Mouse (Mus musculus): ENCODE measurements around the gene Tmem253. TPM values are rescaled to one million over a fixed set of nuclear protein-coding genes. Genes with fewer than 3 reads are reported as not detected.
A peak's percentile ranks its signal among the peaks of the same experiment; 100 is the strongest.
"Not testable (repeated sequence)": the region's sequence is repeated elsewhere in the genome, so short reads cannot be mapped to it uniquely, and the experiment has no call there.

Gene Tmem253
- polyA plus RNA-seq, 1 experiment, result 0.60 TPM

DNA sequence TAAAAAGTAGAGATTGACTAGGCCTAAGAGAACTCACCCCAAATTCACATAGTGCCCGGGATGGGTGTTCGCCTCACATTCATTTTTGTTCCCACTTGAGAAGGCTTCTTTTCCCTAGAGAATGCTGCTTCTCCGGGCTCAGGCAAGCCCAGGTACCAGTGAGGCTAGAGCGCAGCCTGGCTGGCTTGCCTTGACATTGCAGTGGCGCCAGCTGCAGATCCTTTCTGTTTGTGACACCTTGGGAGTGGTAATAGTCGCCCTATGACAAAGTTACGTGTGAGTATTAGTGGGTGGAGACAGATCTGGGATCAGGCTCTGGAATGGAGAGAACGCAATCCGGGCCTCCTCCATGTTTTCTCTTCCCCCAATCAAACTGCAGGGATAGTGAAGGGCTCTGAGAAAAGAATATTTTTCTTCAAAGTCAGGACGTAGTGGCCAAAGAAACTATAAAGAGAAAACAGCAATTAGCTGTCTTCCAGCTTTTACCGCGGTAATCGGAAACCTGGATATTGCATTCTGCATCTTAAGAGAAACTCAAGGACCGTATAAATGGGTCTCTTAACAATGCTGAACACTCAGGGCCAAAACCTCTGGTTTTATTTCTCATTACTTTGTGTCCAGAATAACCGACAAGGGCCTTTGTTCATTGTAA lies 5.2 kb downstream of the Tmem253 start, which contains the start of gene Zfp219:
Gene Zfp219 (minus strand): TSS at position 248 of the 652 bp plus-strand sequence.
- peak; percentile 74 to 82 for DNase-seq (ENCODE audit: extremely low spot score in 1 of 2, low spot score in 1 of 2)

GRCm38 (mm10) chr14:52021138-52021529 lies 5.7 kb downstream of the Tmem253 start:
- no peak for DNase-seq (ENCODE audit: extremely low spot score in 1 of 2, low spot score in 1 of 2)

DNA sequence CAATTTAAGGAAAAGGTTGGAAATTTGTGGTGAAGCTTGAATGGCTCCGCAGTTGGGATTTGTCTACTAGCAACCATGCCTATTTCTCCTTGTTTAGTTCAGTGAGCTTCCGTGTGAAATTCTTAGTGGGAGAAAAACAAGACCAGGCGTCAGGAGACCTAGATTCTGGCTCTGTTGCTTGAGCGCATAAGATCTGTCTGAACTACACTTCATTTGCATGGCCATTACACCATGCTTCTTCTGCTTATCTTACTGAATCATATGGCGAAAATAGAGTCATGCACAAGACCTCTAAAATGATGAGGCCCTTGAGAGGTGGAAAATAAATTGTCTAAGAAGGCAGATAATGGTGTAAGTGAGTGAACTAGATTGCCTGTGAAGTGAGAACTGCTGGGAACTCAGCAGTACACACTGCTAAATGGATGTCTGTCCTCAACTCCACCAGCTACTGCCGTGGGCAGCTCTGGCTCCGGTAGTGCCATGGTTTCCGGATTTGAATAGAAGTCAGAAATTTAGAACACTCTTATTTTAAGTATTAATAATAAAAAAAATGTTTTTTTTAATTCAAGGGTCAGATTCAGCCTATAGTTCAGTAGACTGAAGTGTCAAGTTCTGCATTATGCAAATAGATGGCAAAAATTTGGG lies 6.2 kb downstream of the Tmem253 start:
- DNase-seq (ENCODE audit: extremely low spot score in 1 of 2, low spot score in 1 of 2), result no peak

GRCm38 (mm10) chr14:52022244-52022708 lies 6.8 kb downstream of the Tmem253 start:
- no peak for DNase-seq (ENCODE audit: extremely low spot score in 1 of 2, low spot score in 1 of 2)

DNA sequence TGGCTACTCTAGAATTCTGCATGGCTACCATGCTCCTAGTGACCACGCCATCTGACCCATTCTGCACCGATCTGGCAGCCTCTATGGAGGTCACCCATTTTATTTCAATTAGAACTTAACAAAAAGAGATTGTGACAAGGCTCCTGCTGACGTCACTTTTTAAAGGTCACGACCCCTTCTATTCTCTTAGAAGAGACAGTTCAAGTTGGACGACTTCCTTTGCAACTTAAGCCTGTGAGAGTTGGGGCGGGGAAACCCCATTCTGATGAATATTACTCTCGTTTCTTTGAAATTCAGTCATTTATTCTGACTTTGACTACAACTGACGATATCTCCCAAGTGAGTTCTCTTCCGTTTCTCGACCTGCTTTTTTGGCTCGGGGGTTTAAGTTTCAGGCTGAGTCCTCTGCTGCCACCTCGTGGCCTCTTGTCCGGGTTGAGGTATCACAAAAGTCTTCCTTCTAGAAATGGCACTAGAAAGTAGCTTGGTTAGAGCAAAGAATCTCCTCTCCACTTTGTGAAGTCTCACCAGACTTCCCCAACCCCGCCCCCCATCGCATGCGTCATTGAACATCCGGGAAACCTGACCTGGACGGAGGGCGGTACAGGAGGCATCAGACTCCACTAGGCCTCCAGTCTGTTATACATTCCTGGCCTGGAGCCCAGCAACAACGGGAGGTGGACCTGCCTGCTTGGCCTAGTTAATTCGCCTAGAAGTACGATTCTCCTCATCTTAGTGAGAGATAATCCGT lies 7.4 kb downstream of the Tmem253 start:
- DNase-seq (ENCODE audit: extremely low spot score in 1 of 2, low spot score in 1 of 2), result peak; percentile 71 to 88

- no peak for DNase-seq (ENCODE audit: extremely low spot score in 1 of 2, low spot score in 1 of 2)
Observed at GRCm38 (mm10) chr14:52024133-52024532, 8.7 kb downstream of the Tmem253 start.

- DNase-seq (ENCODE audit: extremely low spot score in 1 of 2, low spot score in 1 of 2), result no peak
Observed at GRCm38 (mm10) chr14:52026342-52026741, 10.9 kb downstream of the Tmem253 start.

DNA sequence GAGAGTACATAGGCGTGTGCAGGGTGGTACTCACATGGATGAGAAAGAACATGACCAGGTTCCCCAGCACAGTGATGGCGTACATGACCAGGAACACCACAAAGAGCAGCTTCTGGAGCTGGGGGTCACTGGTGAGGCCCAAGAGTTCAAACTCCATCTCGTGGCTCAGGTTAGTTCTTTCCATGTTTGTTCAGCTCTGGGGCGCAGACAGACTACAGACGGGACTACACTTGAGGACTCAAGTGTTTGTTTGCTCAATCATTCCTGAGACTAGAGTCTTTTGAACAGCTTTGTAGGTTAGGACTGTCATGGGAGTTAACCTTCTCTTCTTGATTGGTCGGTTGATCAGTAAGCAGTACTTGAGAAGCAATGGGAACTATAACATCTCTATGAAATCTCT lies 20.5 kb downstream of the Tmem253 start:
- DNase-seq (ENCODE audit: extremely low spot score in 1 of 2, low spot score in 1 of 2), result no peak

DNA sequence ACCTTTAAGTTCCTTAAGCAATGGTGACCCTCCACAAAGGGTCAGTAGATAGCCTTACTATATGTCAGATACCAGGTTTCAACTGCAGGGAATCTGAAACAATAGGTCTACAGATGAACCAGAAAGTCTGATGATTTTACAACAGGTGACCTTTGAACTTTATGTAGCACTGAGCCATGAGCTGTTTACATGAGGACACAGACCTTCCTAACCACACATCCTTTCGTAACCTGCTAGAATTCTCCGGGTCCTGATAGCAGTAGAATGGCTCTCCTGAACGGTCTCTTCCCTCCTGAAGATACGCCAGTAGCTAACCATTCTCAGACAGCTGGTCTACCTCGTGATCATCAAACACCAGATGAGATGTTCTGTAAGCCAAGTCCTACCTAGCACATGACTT lies 23.9 kb downstream of the Tmem253 start:
- DNase-seq (ENCODE audit: extremely low spot score in 1 of 2, low spot score in 1 of 2), result no peak

- not testable (repeated sequence) for DNase-seq (ENCODE audit: extremely low spot score in 1 of 2, low spot score in 1 of 2)
Observed at GRCm38 (mm10) chr14:52042359-52042758, 26.9 kb downstream of the Tmem253 start, which contains the start of gene Olfr221. Olfr221 (minus strand) TSS chr14:52042459.

- peak in 1 of 2 experiments; percentile 33 for DNase-seq (ENCODE audit: extremely low spot score in 1 of 2, low spot score in 1 of 2)
Observed at GRCm38 (mm10) chr14:52043446-52043845, 28.0 kb downstream of the Tmem253 start.

DNA sequence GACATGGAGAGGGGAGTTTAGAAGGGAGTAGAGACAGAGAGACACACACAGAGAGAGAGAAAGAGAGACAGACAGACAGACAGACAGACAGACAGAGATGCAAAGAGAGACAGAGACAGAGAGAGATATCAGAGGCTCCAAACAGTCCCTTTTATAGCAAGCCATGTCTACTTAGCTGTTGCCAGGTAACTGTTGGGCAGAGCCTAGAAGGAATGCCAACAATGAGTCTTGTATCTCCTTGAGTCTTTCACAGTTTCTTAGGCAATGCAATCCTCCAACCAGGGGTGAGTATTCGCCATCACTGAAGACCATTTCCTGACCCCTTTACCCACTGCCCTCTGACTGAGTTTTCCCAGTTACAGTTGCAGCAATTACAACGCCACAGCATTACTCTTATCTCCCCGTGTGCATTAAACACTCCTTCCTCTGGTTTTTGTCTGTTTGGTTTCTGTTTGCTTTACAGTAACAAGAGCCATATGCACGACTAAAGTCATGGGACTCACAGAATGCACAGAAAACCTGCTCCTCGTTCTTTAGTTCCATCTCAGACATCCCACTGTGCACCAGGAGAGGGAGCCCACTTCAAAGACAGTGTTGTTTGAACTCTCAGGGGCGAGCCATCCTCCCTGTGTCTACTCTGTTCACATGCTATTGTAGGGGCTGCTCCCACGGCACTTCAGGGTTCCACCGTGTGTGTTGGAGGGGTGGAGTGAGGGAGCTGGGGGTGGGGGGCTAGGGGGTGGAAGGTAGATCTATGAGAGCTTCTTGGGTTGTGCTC lies 29.6 kb downstream of the Tmem253 start:
- DNase-seq (ENCODE audit: extremely low spot score in 1 of 2, low spot score in 1 of 2), result peak in 1 of 2 experiments; percentile 42

- no peak for DNase-seq (ENCODE audit: extremely low spot score in 1 of 2, low spot score in 1 of 2)
Observed at GRCm38 (mm10) chr14:52045966-52046565, 30.6 kb downstream of the Tmem253 start.

DNA sequence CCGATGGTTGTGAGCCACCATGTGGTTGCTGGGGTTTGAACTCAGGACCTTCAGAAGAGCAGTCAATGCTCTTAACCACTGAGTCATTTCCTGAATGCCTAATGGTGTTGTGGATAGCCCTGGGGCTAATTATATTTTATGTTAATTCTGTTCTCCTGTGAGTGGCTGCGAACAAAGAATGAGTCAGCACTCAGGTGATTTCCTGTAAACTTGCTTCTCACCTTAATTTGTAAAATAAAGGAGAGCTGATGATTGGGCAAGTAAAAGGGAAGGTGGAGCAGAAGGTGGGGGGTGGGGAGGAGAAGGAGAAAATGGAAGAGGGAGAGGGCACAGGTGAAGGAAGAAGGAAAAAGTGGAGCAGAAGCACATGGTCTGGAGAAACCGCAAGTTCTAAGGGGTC lies 37.3 kb downstream of the Tmem253 start:
- DNase-seq (ENCODE audit: extremely low spot score in 1 of 2, low spot score in 1 of 2), result not testable (repeated sequence)

GRCm38 (mm10) chr14:52059982-52060381 lies 44.5 kb downstream of the Tmem253 start:
- peak in 1 of 2 experiments; percentile 17 for DNase-seq (ENCODE audit: extremely low spot score in 1 of 2, low spot score in 1 of 2)

DNA sequence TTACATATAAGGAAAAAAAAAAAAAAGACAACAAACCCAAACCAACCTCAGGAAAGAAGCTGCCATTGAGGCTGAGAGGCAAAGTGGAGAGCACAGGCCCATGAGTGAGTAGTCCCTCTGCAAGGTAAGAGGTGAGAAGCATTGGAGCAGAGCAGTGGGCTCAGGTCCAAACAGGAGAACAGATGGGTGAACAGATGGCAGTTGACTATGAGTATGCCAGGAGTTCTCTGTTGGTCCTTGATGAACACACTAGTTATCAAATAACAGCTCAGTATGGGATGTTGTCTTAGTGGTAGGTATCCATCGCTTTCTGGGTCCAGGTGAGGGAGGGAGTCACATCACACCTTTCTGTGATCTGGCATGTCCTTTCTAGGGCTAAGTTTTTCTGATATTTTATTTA lies 45.3 kb downstream of the Tmem253 start:
- DNase-seq (ENCODE audit: extremely low spot score in 1 of 2, low spot score in 1 of 2), result peak in 1 of 2 experiments; percentile 31

DNA sequence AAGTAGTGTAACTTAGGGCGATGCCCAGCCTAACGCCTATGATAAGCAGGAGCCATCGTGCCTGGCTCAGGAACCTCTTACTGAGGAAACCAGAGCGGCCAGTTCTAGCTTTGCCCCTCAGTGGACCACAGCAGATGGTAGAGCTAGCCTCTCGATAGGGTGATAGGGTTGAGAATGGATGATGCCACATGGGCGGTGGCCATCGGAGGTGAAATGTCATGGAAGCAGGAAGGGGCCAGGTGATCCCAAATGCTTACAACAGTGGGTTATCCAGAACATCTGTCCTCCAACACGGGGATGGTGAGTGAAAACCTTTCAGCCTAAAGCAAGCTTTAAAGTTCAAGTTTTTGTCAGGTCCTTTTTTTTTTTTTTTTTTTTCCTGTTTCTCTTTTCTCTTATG lies 46.3 kb downstream of the Tmem253 start:
- DNase-seq (ENCODE audit: extremely low spot score in 1 of 2, low spot score in 1 of 2), result no peak

DNA sequence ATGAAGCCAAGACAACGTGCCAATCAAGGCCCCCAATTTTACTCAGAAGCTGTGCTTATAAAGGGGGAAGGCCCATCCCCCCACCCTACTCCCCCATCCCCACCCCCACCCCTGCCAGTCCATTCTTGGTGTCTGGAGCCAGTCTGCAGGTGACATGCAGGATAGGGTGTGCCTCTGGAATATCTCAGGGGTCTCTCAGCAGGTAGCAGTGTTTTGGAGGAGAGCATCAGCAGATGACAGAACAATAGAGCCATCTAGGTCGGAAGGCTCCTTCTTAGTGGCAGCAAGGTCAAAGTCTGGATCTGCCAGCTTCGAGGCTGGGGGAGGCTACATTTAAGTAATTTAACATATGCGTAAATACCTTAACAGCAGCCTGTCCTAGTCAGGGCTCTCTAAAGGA lies 50.7 kb downstream of the Tmem253 start:
- no peak for DNase-seq (ENCODE audit: extremely low spot score in 1 of 2, low spot score in 1 of 2)
